Mouse (Mus musculus) MEL (cell line): ENCODE measurements around the gene Arap1. TPM values are rescaled to one million over a fixed set of nuclear protein-coding genes. Genes with fewer than 3 reads are reported as not detected.

Experiments used
- DNase-seq: peaks from one replicate; pipeline ENCODE4 v3.0.0; 2011; ENCODE audit warnings: low read depth, low spot score
- H3K27ac ChIP-seq: 2 replicates; pipeline ENCODE4 v1.5.1; 2012; ENCODE audit warnings: low read depth, mild to moderate bottlenecking, control low read depth, low read length, moderate library complexity; ENCODE audit not compliant: control insufficient read depth
- H3K27me3 ChIP-seq, 2 experiments: fragments of 150-350 bp in 1 of 2; sonication (generic) in 1 of 2; 2 replicates each; pipeline ENCODE4 v1.6.1; 2012; ENCODE audit warnings: low read length in 2 of 2, mild to moderate bottlenecking in 2 of 2, improper control_type of control experiment in 1 of 2, moderate library complexity in 1 of 2; ENCODE audit not compliant: insufficient read depth in 2 of 2, control insufficient read depth in 1 of 2
- H3K36me3 ChIP-seq, 2 experiments: 2 replicates each; pipeline ENCODE4 v1.6.1; 2012 to 2014; ENCODE audit warnings: low read length in 2 of 2, improper control_type of control experiment in 1 of 2, inconsistent platforms in 1 of 2, mild to moderate bottlenecking in 1 of 2; ENCODE audit not compliant: insufficient read depth in 2 of 2, control insufficient read depth in 1 of 2
- H3K4me1 ChIP-seq, 2 experiments: fragments of 150-350 bp in 1 of 2; sonication (generic) in 1 of 2; 2 replicates each; pipeline ENCODE4 v1.6.1; 2012; ENCODE audit warnings: low read length in 2 of 2, improper control_type of control experiment in 1 of 2, mild to moderate bottlenecking in 1 of 2; ENCODE audit not compliant: insufficient read depth in 2 of 2, control insufficient read depth in 1 of 2
- H3K4me3 ChIP-seq, 2 experiments: fragments of 150-350 bp in 1 of 2; sonication (generic) in 1 of 2; 2 replicates each; pipeline ENCODE4 v1.5.1; 2012; ENCODE audit warnings: low read depth in 2 of 2, low read length in 2 of 2, mild to moderate bottlenecking in 2 of 2, moderate library complexity in 2 of 2, control low read depth in 1 of 2, improper control_type of control experiment in 1 of 2; ENCODE audit not compliant: control insufficient read depth in 1 of 2, insufficient read depth in 1 of 2
- H3K79me2 ChIP-seq: 2 replicates; pipeline ENCODE4 v1.6.1; 2012; ENCODE audit warnings: mild to moderate bottlenecking, low read length, moderate library complexity; ENCODE audit not compliant: control insufficient read depth, poor library complexity, insufficient read depth
- H3K9ac ChIP-seq: 2 replicates; pipeline ENCODE4 v1.6.1; 2012; ENCODE audit warnings: low read depth, mild to moderate bottlenecking, control low read depth, low read length, moderate library complexity; ENCODE audit not compliant: control insufficient read depth, poor library complexity, severe bottlenecking
- H3K9me3 ChIP-seq: fragments of 150-350 bp; sonication (generic); replicated peaks from 2 replicates; pipeline ENCODE4 v1.6.1; 2012; ENCODE audit warnings: mild to moderate bottlenecking, low read length, improper control_type of control experiment, moderate library complexity; ENCODE audit not compliant: insufficient read depth
- E2F4 ChIP-seq: IDR thresholded peaks from 2 replicates; pipeline ENCODE4 v1.6.1; 2011; ENCODE audit warnings: low read depth, low read length, improper control_type of control experiment, borderline replicate concordance
- GABPA ChIP-seq: IDR thresholded peaks from 2 replicates; pipeline ENCODE4 v1.6.1; 2012; ENCODE audit warnings: low read depth, mild to moderate bottlenecking, inconsistent platforms, low read length, improper control_type of control experiment, moderate library complexity
- GATA1 ChIP-seq: IDR thresholded peaks from 2 replicates; pipeline ENCODE4 v1.6.1; 2011; ENCODE audit warnings: low read depth, low read length, improper control_type of control experiment
- MAFK ChIP-seq: IDR thresholded peaks from 2 replicates; pipeline ENCODE4 v1.6.1; 2011; ENCODE audit warnings: low read depth, mild to moderate bottlenecking, low read length, improper control_type of control experiment, borderline replicate concordance
- POLR2A ChIP-seq, 2 experiments: IDR thresholded peaks; 2 replicates each; pipeline ENCODE4 v1.6.1; 2011 to 2012; ENCODE audit warnings: low read length in 2 of 2, mild to moderate bottlenecking in 2 of 2, control low read depth in 1 of 2, improper control_type of control experiment in 1 of 2, low read depth in 1 of 2, moderate library complexity in 1 of 2; ENCODE audit not compliant: control insufficient read depth in 1 of 2, insufficient read depth in 1 of 2, poor library complexity in 1 of 2
- POLR2AphosphoS2 ChIP-seq: IDR thresholded peaks from 2 replicates; pipeline ENCODE4 v1.6.1; 2011; ENCODE audit warnings: low read length, improper control_type of control experiment
- RCOR1 ChIP-seq: IDR thresholded peaks from 2 replicates; pipeline ENCODE4 v1.6.1; 2012; ENCODE audit warnings: low read depth, mild to moderate bottlenecking, inconsistent platforms, low read length, improper control_type of control experiment
- SIN3A ChIP-seq: IDR thresholded peaks from 2 replicates; pipeline ENCODE4 v1.6.1; 2012; ENCODE audit warnings: low read length, improper control_type of control experiment, inconsistent platforms
- TCF12 ChIP-seq: IDR thresholded peaks from 2 replicates; pipeline ENCODE4 v1.6.1; 2014; ENCODE audit warnings: low read depth, mild to moderate bottlenecking, inconsistent platforms, low read length, improper control_type of control experiment, moderate library complexity
- UBTF ChIP-seq: IDR thresholded peaks from 2 replicates; pipeline ENCODE4 v1.6.1; 2012; ENCODE audit warnings: low read depth, mild to moderate bottlenecking, inconsistent platforms, low read length, improper control_type of control experiment, moderate library complexity, borderline replicate concordance; ENCODE audit not compliant: insufficient read depth
- USF1 ChIP-seq: IDR thresholded peaks from 2 replicates; pipeline ENCODE4 v1.6.1; 2014; ENCODE audit warnings: low read depth, mild to moderate bottlenecking, inconsistent platforms, low read length, improper control_type of control experiment, moderate library complexity
- ZC3H11A ChIP-seq: IDR thresholded peaks from 2 replicates; pipeline ENCODE4 v1.6.1; 2012; ENCODE audit warnings: low read depth, mild to moderate bottlenecking, inconsistent platforms, low read length, improper control_type of control experiment
- ZNF384 ChIP-seq: IDR thresholded peaks from 2 replicates; pipeline ENCODE4 v1.6.1; 2012; ENCODE audit warnings: low read depth, mild to moderate bottlenecking, inconsistent platforms, low read length, improper control_type of control experiment
- polyA plus RNA-seq, 2 experiments: library from polyadenylated mRNA; stranded (reverse) in 1 of 2; unstranded in 1 of 2; fragments of >175 nt in 1 of 2; fragments of >200 nt in 1 of 2; gene quantifications; 2 replicates each; pipeline versions ENCODE4 v1.2.1 to v1.2.4; 2012; ENCODE audit warnings: low replicate concordance in 2 of 2, low read depth in 1 of 2; ENCODE audit not compliant: insufficient read length in 2 of 2, insufficient read depth in 1 of 2, missing spikeins in 1 of 2
- total RNA-seq: library from RNA; depleted of rRNA; stranded (reverse); fragments of 300-350 nt; gene quantifications from 2 replicates; pipeline ENCODE4 v1.2.3, GENCODE M21; 2012

Arap1 gene
- total and polyA plus RNA-seq, 3 experiments: 13.6 to 27.1 TPM; not detected in 1

GRCm38 (mm10) chr7:101330841-101331173 lies 17.1 kb upstream of the Arap1 start:
- Histone ChIP-seq H3K9ac (no peak overlapping the region), H3K79me2 (no peaks in the 10 kb centered on the region)
- TF ChIP-seq UBTF (no peak), MAFK (no peak), USF1 (no peak)
- TF ChIP-seq, all 39 proteins: peak for 0
- no peaks in the 10 kb centered on the region for H3K9me3 ChIP-seq
- no peak for DNase-seq
- no peak overlapping the region for H3K4me3 ChIP-seq
- no peaks in the 10 kb centered on the region; a peak in 1 of 4 replicates for H3K4me1 ChIP-seq
- no peak overlapping the region for H3K27ac ChIP-seq
- no peaks in the 10 kb centered on the region for H3K36me3 ChIP-seq
- H3K27me3 ChIP-seq: no peaks in the 10 kb centered on the region

GRCm38 (mm10) chr7:101332045-101332831 lies 15.6 kb upstream of the Arap1 start:
- Histone ChIP-seq H3K4me3 (no peak overlapping the region), H3K27me3 (no peaks in the 10 kb centered on the region), H3K79me2 (no peaks in the 10 kb centered on the region), H3K4me1 (no peaks in the 10 kb centered on the region; a peak in 1 of 4 replicates), H3K36me3 (no peaks in the 10 kb centered on the region), H3K9me3 (no peaks in the 10 kb centered on the region), H3K27ac (no peak overlapping the region), H3K9ac (no peak overlapping the region)
- no peak for DNase-seq
- no peak for TF ChIP-seq SIN3A
- no peak for TF ChIP-seq POLR2A (IDR thresholded peaks at IDR 0.05; ENCODE audit: control insufficient read depth in 1 of 2, insufficient read depth in 1 of 2, low read depth in 1 of 2, low read length in 2 of 2, poor library complexity in 1 of 2)
- TF ChIP-seq ZC3H11A: no peak
- TF ChIP-seq GABPA: no peak
- TF ChIP-seq RCOR1: no peak

GRCm38 (mm10) chr7:101335228-101335627 lies 12.6 kb upstream of the Arap1 start:
- Histone ChIP-seq H3K4me3 (no peak overlapping the region), H3K9ac (no peak overlapping the region), H3K79me2 (no peaks in the 10 kb centered on the region), H3K27me3 (no peaks in the 10 kb centered on the region), H3K27ac (no peak overlapping the region), H3K36me3 (peaks cover 0 to under 1% of the 10 kb centered on the region in 2 experiments; a peak in 1 of 4 replicates), H3K9me3 (no peaks in the 10 kb centered on the region), H3K4me1 (peaks cover 0 to 1% of the 10 kb centered on the region in 2 experiments; a peak in 2 of 4 replicates)
- TF ChIP-seq E2F4 (no peak), ZNF384 (no peak), POLR2AphosphoS2 (no peak), GATA1 (no peak), TCF12 (no peak), POLR2A (IDR thresholded peaks at IDR 0.05; ENCODE audit: control insufficient read depth in 1 of 2, insufficient read depth in 1 of 2, low read depth in 1 of 2, low read length in 2 of 2, poor library complexity in 1 of 2) (no peak), MAFK (no peak)
- DNase-seq: no peak
